Mouse (Mus musculus): ENCODE measurements at regions not wholly inside any gene's neighbourhood (a gene's known extent, or its start where the extent isn't known, plus 50 kb on each side); places are given as distances from the start of the nearest gene placed in this dataset.

GRCm38 (mm10) chr16:50859513-50859912 lies 268.6 kb upstream of the Ccdc54 start:
- no peak for TF ChIP-seq POLR2A (IDR thresholded peaks at IDR 0.05; ENCODE audit: low read depth, low read length)
- TF ChIP-seq CTCF (IDR thresholded peaks at IDR 0.05; ENCODE audit: extremely low read depth, insufficient read depth, insufficient read length, insufficient replicate concordance) = no peak
